Mouse (Mus musculus): ENCODE data around the gene Fgfr2. TPM values are rescaled to one million over a fixed set of nuclear protein-coding genes. Genes with fewer than 3 reads are reported as not detected.

Gene Fgfr2
- polyA plus RNA-seq, 1 experiment from 2014 or later: 169 TPM

DNA sequence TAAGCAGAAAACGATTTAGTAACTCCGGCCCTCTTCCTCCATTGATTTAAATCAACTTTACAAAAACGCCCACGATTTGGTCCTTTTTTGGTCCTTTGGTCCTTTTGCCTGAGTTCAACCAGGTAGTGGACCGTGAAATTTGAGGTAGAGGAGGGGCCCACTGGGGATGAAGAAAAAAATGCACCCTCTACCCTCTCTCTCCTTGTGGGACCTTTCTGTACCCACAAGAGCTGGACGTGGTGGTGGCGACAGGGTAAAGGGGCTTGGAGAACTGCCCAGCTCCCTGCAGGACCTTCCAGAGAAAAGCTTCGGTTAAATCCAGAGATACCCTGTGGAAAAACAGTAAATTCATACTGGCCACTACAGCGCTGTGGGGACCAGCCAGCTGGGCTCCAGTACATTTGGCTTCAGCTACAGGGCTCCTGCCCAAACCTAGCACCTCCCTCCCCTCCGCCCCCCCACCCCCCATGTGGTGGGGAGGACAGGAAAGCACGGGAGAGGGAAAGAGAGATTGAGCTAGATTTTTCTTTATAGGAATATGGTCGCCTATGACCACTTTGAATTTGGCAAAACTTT lies 2185.8 kb downstream of the Fgfr2 start:
- Histone ChIP-seq H3K4me3 (ENCODE audit: low read depth, low read length) (no peak overlapping the region), H3K36me3 (ENCODE audit: control insufficient read depth, insufficient read depth, low read length) (no peaks in the 10 kb centered on the region), H3K9me3 (ENCODE audit: control insufficient read depth, low read depth, low read length) (no peaks in the 10 kb centered on the region), H3K27ac (ENCODE audit: low read length) (no peak overlapping the region), H3K4me2 (replicated peaks; ENCODE audit: low read depth, low read length) (peak overlapping the region; percentile 84; the same call in 1 of the 2 replicates), H3K9ac (replicated peaks; ENCODE audit: low read depth, low read length) (no peak overlapping the region), H3K27me3 (ENCODE audit: control insufficient read depth, insufficient read depth, low read length) (peaks cover 22% of the 10 kb centered on the region), H3K4me1 (ENCODE audit: control insufficient read depth, insufficient read depth, low read length) (peaks cover 13% of the 10 kb centered on the region)
- no peak for ATAC-seq (ENCODE audit: insufficient number of reproducible peaks, insufficient read depth, low FRiP score, low read depth)
- WGBS: 24% methylated on average over 12 of the region's 12 CpGs

GRCm38 (mm10) chr7:130936472-130936951 lies 2186.6 kb downstream of the Fgfr2 start:
- no peaks in the 10 kb centered on the region for H3K36me3 ChIP-seq (ENCODE audit: control insufficient read depth, insufficient read depth, low read length)
- H3K9ac ChIP-seq (replicated peaks; ENCODE audit: low read depth, low read length): 0 out of 2 replicates have a peak overlapping the region, but pooled peaks have one; percentile 14
- WGBS: under 1% methylated on average over 48 of the region's 49 CpGs
- H3K4me3 ChIP-seq (ENCODE audit: low read depth, low read length): peak overlapping the region; percentile 54
- peak overlapping the region; percentile 84 for H3K4me2 ChIP-seq (replicated peaks; ENCODE audit: low read depth, low read length)
- H3K27me3 ChIP-seq (ENCODE audit: control insufficient read depth, insufficient read depth, low read length): peaks cover 22% of the 10 kb centered on the region
- ATAC-seq (ENCODE audit: insufficient number of reproducible peaks, insufficient read depth, low FRiP score, low read depth): no peak; the same call in 1 of the 2 replicates
- H3K9me3 ChIP-seq (ENCODE audit: control insufficient read depth, low read depth, low read length): no peaks in the 10 kb centered on the region
- H3K27ac ChIP-seq (ENCODE audit: low read length): no peak overlapping the region
- peaks cover 13% of the 10 kb centered on the region for H3K4me1 ChIP-seq (ENCODE audit: control insufficient read depth, insufficient read depth, low read length)

DNA sequence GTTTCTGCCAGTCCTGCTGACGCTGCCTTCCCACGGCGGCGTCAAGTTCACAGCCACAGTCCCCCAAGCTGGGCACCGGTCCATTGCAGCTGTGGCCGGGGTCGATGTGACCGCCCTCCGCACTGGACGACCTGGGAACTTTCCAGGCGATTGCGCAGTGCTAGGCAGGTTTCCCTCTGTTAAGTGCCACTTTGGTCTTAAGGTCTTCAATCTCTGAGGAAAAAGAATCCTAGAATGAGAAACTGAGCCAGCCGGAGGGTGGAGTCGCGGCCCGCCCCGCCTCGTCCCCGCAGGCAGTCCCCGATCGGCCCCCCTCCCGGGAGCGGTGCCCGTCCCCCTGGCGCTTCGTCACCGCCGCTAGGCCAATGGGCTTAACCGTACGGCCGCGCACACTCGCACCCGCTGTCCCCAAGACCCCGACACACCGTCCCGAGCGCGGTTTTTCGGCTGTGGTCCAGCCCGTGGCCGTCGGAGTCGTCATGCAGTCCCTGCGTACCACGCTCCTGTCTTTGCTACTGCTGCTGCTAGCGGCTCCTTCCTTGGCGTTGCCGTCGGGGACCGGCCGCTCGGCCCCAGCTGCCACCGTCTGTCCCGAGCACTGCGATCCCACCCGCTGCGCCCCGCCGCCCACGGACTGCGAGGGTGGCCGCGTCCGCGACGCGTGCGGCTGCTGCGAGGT lies 2187.2 kb downstream of the Fgfr2 start, which contains the start of gene Htra1:
Gene Htra1 (plus strand): TSS at position 319 of the 679 bp plus-strand sequence.
- H3K4me2 ChIP-seq (replicated peaks; ENCODE audit: low read depth, low read length): peak within 1 kb of the TSS; percentile 84
- H3K4me1 ChIP-seq (ENCODE audit: control insufficient read depth, insufficient read depth, low read length): peaks cover 13% of the 10 kb centered on the region
- no peaks in the 10 kb centered on the region for H3K9me3 ChIP-seq (ENCODE audit: control insufficient read depth, low read depth, low read length)
- no peak within 1 kb of the TSS for H3K27ac ChIP-seq (ENCODE audit: low read length)
- ATAC-seq (ENCODE audit: insufficient number of reproducible peaks, insufficient read depth, low FRiP score, low read depth): peak; percentile 53; the same call in 1 of the 2 replicates
- peaks cover 22% of the 10 kb centered on the region for H3K27me3 ChIP-seq (ENCODE audit: control insufficient read depth, insufficient read depth, low read length)
- no peaks in the 10 kb centered on the region for H3K36me3 ChIP-seq (ENCODE audit: control insufficient read depth, insufficient read depth, low read length)
- peak within 1 kb of the TSS; percentile 54 for H3K4me3 ChIP-seq (ENCODE audit: low read depth, low read length)
- WGBS: under 1% methylated on average over 70 of the region's 70 CpGs
- H3K9ac ChIP-seq (replicated peaks; ENCODE audit: low read depth, low read length): 0 out of 2 replicates have a peak within 1 kb of the TSS, but pooled peaks have one; percentile 14

- peak overlapping the region; percentile 84 for H3K4me2 ChIP-seq (replicated peaks; ENCODE audit: low read depth, low read length)
- WGBS: 10% methylated on average over 16 of the region's 16 CpGs
- H3K9ac ChIP-seq (replicated peaks; ENCODE audit: low read depth, low read length): no peak overlapping the region
- H3K36me3 ChIP-seq (ENCODE audit: control insufficient read depth, insufficient read depth, low read length): no peaks in the 10 kb centered on the region
- no peak overlapping the region for H3K27ac ChIP-seq (ENCODE audit: low read length)
- H3K9me3 ChIP-seq (ENCODE audit: control insufficient read depth, low read depth, low read length): no peaks in the 10 kb centered on the region
- no peak for ATAC-seq (ENCODE audit: insufficient number of reproducible peaks, insufficient read depth, low FRiP score, low read depth)
- peaks cover 22% of the 10 kb centered on the region for H3K27me3 ChIP-seq (ENCODE audit: control insufficient read depth, insufficient read depth, low read length)
- H3K4me3 ChIP-seq (ENCODE audit: low read depth, low read length): peak overlapping the region; percentile 54
- peaks cover 13% of the 10 kb centered on the region for H3K4me1 ChIP-seq (ENCODE audit: control insufficient read depth, insufficient read depth, low read length)
Measured at GRCm38 (mm10) chr7:130935421-130935792, 2187.7 kb downstream of the Fgfr2 start.

DNA sequence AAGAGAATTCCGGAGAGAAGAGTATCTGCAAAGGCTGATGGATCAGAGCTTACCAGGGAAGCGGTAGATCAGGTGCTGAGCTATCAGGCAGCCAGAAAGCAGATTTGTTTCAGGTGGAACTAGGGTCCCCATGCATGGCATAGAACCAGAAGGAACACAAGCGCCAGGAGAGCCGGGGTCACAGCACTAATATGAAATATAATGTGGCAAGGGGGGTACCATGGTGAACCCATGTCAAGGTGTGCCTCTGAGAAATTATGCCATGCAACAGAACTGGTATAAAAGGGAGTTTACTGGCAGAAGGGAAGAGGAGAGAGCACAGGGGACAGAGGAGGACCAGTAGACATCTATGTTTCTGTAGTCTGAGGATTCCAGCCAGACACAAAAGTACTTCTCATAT lies 2188.5 kb downstream of the Fgfr2 start:
- 77% methylated on average over 4 of the region's 4 CpGs for WGBS
- no peak overlapping the region for H3K4me2 ChIP-seq (replicated peaks; ENCODE audit: low read depth, low read length)
- no peak overlapping the region for H3K4me3 ChIP-seq (ENCODE audit: low read depth, low read length)
- peaks cover 13% of the 10 kb centered on the region for H3K4me1 ChIP-seq (ENCODE audit: control insufficient read depth, insufficient read depth, low read length)
- H3K36me3 ChIP-seq (ENCODE audit: control insufficient read depth, insufficient read depth, low read length): no peaks in the 10 kb centered on the region
- H3K27me3 ChIP-seq (ENCODE audit: control insufficient read depth, insufficient read depth, low read length): peaks cover 22% of the 10 kb centered on the region
- no peak overlapping the region for H3K9ac ChIP-seq (replicated peaks; ENCODE audit: low read depth, low read length)
- no peaks in the 10 kb centered on the region for H3K9me3 ChIP-seq (ENCODE audit: control insufficient read depth, low read depth, low read length)
- no peak overlapping the region for H3K27ac ChIP-seq (ENCODE audit: low read length)
- ATAC-seq (ENCODE audit: insufficient number of reproducible peaks, insufficient read depth, low FRiP score, low read depth): no peak

DNA sequence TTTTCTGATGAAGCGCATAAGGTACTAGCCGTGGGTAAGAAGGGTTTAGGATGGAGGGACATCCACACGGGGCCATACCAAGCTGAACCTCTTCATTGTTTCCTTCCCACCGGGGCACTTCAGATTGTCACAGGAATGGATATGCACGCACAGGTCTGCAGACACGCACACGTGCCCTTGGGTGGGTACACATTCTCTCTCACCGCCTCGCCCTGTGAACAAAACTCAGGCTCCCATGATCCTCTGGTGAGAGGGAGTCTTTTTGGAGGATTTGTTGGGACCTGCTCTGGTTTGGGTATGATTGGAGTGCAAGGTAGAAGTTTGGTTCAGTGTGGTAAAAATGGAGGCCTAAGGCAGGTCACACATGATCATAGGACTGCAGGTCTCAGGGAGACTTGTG lies 2190.2 kb downstream of the Fgfr2 start:
- 73% methylated on average over 9 of the region's 9 CpGs for WGBS
- Histone ChIP-seq H3K9me3 (ENCODE audit: control insufficient read depth, low read depth, low read length) (no peaks in the 10 kb centered on the region), H3K9ac (replicated peaks; ENCODE audit: low read depth, low read length) (no peak overlapping the region), H3K27ac (ENCODE audit: low read length) (no peak overlapping the region), H3K4me3 (ENCODE audit: low read depth, low read length) (no peak overlapping the region), H3K4me1 (ENCODE audit: control insufficient read depth, insufficient read depth, low read length) (peaks cover 13% of the 10 kb centered on the region), H3K27me3 (ENCODE audit: control insufficient read depth, insufficient read depth, low read length) (peaks cover 19% of the 10 kb centered on the region), H3K4me2 (replicated peaks; ENCODE audit: low read depth, low read length) (no peak overlapping the region), H3K36me3 (ENCODE audit: control insufficient read depth, insufficient read depth, low read length) (no peaks in the 10 kb centered on the region)
- no peak for ATAC-seq (ENCODE audit: insufficient number of reproducible peaks, insufficient read depth, low FRiP score, low read depth)

DNA sequence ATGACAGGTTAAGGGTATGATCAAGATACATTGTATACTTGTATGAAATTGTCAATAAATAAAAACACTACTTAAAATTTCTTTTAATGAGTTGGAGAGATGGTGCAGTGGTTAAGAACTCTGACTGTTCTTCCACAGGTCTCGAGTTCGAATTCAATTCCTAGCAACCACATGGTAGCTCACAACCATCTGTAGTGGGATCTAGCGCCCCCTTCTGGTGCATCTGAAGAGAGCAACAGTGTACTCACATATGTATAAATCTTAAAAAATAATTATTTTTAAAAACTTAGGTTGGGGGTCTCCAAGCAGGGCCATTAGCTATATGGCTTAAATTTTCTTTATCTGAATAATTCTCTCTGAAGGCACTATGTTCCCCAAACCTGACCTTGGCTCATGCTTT lies 2192.7 kb downstream of the Fgfr2 start:
- Histone ChIP-seq H3K4me1 (ENCODE audit: control insufficient read depth, insufficient read depth, low read length) (peaks cover 2% of the 10 kb centered on the region; the same call in 1 of the 2 replicates), H3K36me3 (ENCODE audit: control insufficient read depth, insufficient read depth, low read length) (no peaks in the 10 kb centered on the region), H3K9me3 (ENCODE audit: control insufficient read depth, low read depth, low read length) (no peaks in the 10 kb centered on the region), H3K9ac (replicated peaks; ENCODE audit: low read depth, low read length) (no peak overlapping the region), H3K4me2 (replicated peaks; ENCODE audit: low read depth, low read length) (no peak overlapping the region), H3K27me3 (ENCODE audit: control insufficient read depth, insufficient read depth, low read length) (peaks cover 5% of the 10 kb centered on the region; the same call in 1 of the 2 replicates), H3K27ac (ENCODE audit: low read length) (no peak overlapping the region), H3K4me3 (ENCODE audit: low read depth, low read length) (no peak overlapping the region)
- 66% methylated on average over 3 of the region's 3 CpGs for WGBS
- ATAC-seq (ENCODE audit: insufficient number of reproducible peaks, insufficient read depth, low FRiP score, low read depth): no peak

DNA sequence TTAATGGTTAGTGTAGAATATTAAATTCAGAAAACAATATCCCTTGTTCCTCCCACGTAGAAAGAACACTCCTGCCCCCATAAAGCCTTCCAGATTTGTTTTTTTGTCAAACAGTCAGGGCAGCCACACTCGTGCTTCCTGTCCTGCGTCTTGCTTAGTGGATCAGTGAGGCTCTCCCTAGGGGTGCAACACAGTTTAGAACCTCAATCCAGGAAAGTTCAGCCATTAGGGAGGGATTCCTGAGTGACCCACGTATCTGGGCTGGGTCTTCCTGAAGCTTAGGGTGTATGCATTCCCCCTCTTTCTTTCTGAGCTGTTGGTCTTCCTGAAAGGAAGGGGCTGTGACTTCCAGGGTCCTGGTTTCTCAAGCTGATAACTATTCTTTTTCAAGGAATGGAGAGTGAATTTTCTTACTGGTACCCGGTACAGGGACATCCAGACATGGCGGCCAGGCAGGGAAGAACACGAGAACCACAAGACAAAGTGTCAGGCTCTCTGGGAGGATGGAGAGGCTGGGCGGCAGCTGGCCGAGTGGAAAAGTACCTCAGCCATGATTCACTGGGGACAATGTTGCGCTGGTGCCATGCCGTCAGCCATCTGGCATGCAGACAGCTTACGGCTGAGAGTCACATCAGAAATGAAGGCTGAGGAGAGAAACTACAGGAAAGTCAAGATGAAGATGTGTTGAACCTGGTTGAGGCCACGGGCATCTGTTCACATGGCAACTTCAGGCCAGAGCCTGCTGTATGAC lies 2200.0 kb downstream of the Fgfr2 start:
- H3K9me3 ChIP-seq (ENCODE audit: control insufficient read depth, low read depth, low read length): no peaks in the 10 kb centered on the region
- ATAC-seq (ENCODE audit: insufficient number of reproducible peaks, insufficient read depth, low FRiP score, low read depth): no peak
- no peaks in the 10 kb centered on the region for H3K36me3 ChIP-seq (ENCODE audit: control insufficient read depth, insufficient read depth, low read length)
- H3K27me3 ChIP-seq (ENCODE audit: control insufficient read depth, insufficient read depth, low read length): no peaks in the 10 kb centered on the region
- H3K27ac ChIP-seq (ENCODE audit: low read length): no peak overlapping the region
- no peak overlapping the region for H3K4me3 ChIP-seq (ENCODE audit: low read depth, low read length)
- no peaks in the 10 kb centered on the region for H3K4me1 ChIP-seq (ENCODE audit: control insufficient read depth, insufficient read depth, low read length)
- no peak overlapping the region for H3K9ac ChIP-seq (replicated peaks; ENCODE audit: low read depth, low read length)
- H3K4me2 ChIP-seq (replicated peaks; ENCODE audit: low read depth, low read length): no peak overlapping the region
- 70% methylated on average over 13 of the region's 13 CpGs for WGBS

All from stomach, embryonic 14.5 days (tissue).